Mouse (Mus musculus): ENCODE results near the gene Hmgxb4. TPM values are rescaled to one million over a fixed set of nuclear protein-coding genes. Genes with fewer than 3 reads are reported as not detected.

The Hmgxb4 gene
- total RNA-seq, 2 experiments from 2014 or later, result 24.5 to 26.3 TPM

GRCm38 (mm10) chr8:75071627-75072346 lies 78.6 kb downstream of the Hmgxb4 start:
- peak; percentile 61 to 71 for DNase-seq

- no peak for DNase-seq
These were observed 81.7 kb downstream of the Hmgxb4 start for GRCm38 (mm10) chr8:75074876-75075275.

GRCm38 (mm10) chr8:75078215-75078614 lies 85.1 kb downstream of the Hmgxb4 start:
- no peak for DNase-seq

- no peak for DNase-seq
These were observed 85.7 kb downstream of the Hmgxb4 start for GRCm38 (mm10) chr8:75078851-75079250.

Other genes with a start within 250 kb of the Hmgxb4 start
- gene Isx, start 120.2 kb upstream of the Hmgxb4 start, total RNA-seq (2021), result not detected
- gene Tom1, start 40.3 kb downstream of the Hmgxb4 start, total RNA-seq (2021), result 10 to 100 TPM; 34.4 to 39.8 TPM
- 1 to 10 TPM; 5.2 to 7.9 TPM for gene Hmox1, start 100.3 kb downstream of the Hmgxb4 start, total RNA-seq (2021)
- 1 to 10 TPM; 6.0 TPM for gene Mcm5, start 116.2 kb downstream of the Hmgxb4 start, total RNA-seq (2021)
- gene Rasd2, start 220.6 kb downstream of the Hmgxb4 start, total RNA-seq (2021), result 10 to 100 TPM; 65.5 to 79.8 TPM